Mouse (Mus musculus) hindbrain, embryonic 13.5 days (tissue): ENCODE results near the gene Tomm70a. TPM values are rescaled to one million over a fixed set of nuclear protein-coding genes. Genes with fewer than 3 reads are reported as not detected.

Experiments
- ATAC-seq: fragments of 200-750 bp; cut with Nextera tagmentation; 2 replicates; pipeline ENCODE4 v1.8.0; 2017; ENCODE audit warnings: moderate TSS enrichment; ENCODE audit not compliant: low FRiP score
- H3K27ac ChIP-seq: fragments of 300-500 bp; sonication (generic); 2 replicates; pipeline ENCODE4 v1.5.1; 2015; ENCODE audit warnings: inconsistent platforms, mild to moderate bottlenecking, moderate library complexity
- H3K27me3 ChIP-seq: fragments of 300-500 bp; sonication (generic); 2 replicates; pipeline ENCODE4 v1.6.1; 2015; ENCODE audit warnings: mild to moderate bottlenecking, inconsistent platforms
- H3K36me3 ChIP-seq: fragments of 300-500 bp; sonication (generic); 2 replicates; pipeline ENCODE4 v1.6.1; 2015; ENCODE audit warnings: mild to moderate bottlenecking, inconsistent platforms
- H3K4me1 ChIP-seq: fragments of 300-500 bp; sonication (generic); replicated peaks from 2 replicates; pipeline ENCODE4 v1.6.1; 2015; ENCODE audit warnings: inconsistent platforms
- H3K4me2 ChIP-seq: fragments of 300-500 bp; sonication (generic); 2 replicates; pipeline ENCODE4 v1.6.1; 2015; ENCODE audit warnings: inconsistent platforms, mild to moderate bottlenecking, moderate library complexity
- H3K4me3 ChIP-seq: fragments of 300-500 bp; sonication (generic); 2 replicates; pipeline ENCODE4 v1.5.1; 2015; ENCODE audit warnings: mild to moderate bottlenecking, inconsistent platforms
- H3K9ac ChIP-seq: fragments of 300-500 bp; sonication (generic); 2 replicates; pipeline ENCODE4 v1.6.1; 2015; ENCODE audit warnings: mild to moderate bottlenecking, inconsistent platforms
- H3K9me3 ChIP-seq: fragments of 300-500 bp; sonication (generic); 2 replicates; pipeline ENCODE4 v1.6.1; 2016; ENCODE audit warnings: inconsistent platforms
- WGBS: fragments of 180-500 bp; shearing (Covaris S2); methylation state at CpG from one replicate; pipeline ENCODE4 v1.1.7; 2015; 5-methylcytosine and 5-hydroxymethylcytosine counted together
- polyA plus RNA-seq: library from polyadenylated mRNA; unstranded; fragments of >200 nt; fragmentation: Nextera tagmentation; extraction: Ambion mirVana; gene quantifications from 2 replicates; pipeline ENCODE4 v1.2.1, GENCODE M21; 2015

Tomm70a gene
- polyA plus RNA-seq, 1 experiment from 2014 or later, result 54.7 TPM

GRCm38 (mm10) chr16:57176276-57176675, 54.8 kb downstream of the Tomm70a start:
- Histone ChIP-seq H3K9me3 (no peaks in the 10 kb centered on the region), H3K4me3 (no peak overlapping the region), H3K27me3 (no peaks in the 10 kb centered on the region), H3K9ac (no peak overlapping the region), H3K27ac (no peak overlapping the region), H3K4me2 (no peak overlapping the region), H3K4me1 (no peaks in the 10 kb centered on the region), H3K36me3 (peaks cover 43% of the 10 kb centered on the region)
- ATAC-seq, result no peak
- 89% methylated on average over 7 of the region's 7 CpGs for WGBS

GRCm38 (mm10) chr16:57177254-57177653, 55.8 kb downstream of the Tomm70a start:
- Histone ChIP-seq H3K4me3 (no peak overlapping the region), H3K9ac (no peak overlapping the region), H3K36me3 (peaks cover 48% of the 10 kb centered on the region), H3K9me3 (no peaks in the 10 kb centered on the region), H3K4me1 (no peaks in the 10 kb centered on the region), H3K4me2 (no peak overlapping the region), H3K27me3 (no peaks in the 10 kb centered on the region), H3K27ac (no peak overlapping the region)
- no peak for ATAC-seq
- WGBS, result 64% methylated on average over 2 of the region's 2 CpGs

GRCm38 (mm10) chr16:57177664-57178063, 56.2 kb downstream of the Tomm70a start:
- no peaks in the 10 kb centered on the region for H3K4me1 ChIP-seq
- H3K27me3 ChIP-seq, result no peaks in the 10 kb centered on the region
- no peak overlapping the region for H3K4me3 ChIP-seq
- peaks cover 48% of the 10 kb centered on the region for H3K36me3 ChIP-seq
- no peak for ATAC-seq
- H3K27ac ChIP-seq, result no peak overlapping the region
- no peak overlapping the region for H3K9ac ChIP-seq
- 91% methylated on average over 10 of the region's 10 CpGs for WGBS
- no peak overlapping the region for H3K4me2 ChIP-seq
- no peaks in the 10 kb centered on the region for H3K9me3 ChIP-seq

- ATAC-seq, result no peak
- Histone ChIP-seq H3K4me2 (no peak overlapping the region), H3K4me3 (no peak overlapping the region), H3K9me3 (no peaks in the 10 kb centered on the region), H3K27ac (no peak overlapping the region), H3K9ac (no peak overlapping the region), H3K4me1 (no peaks in the 10 kb centered on the region), H3K36me3 (peaks cover 62% of the 10 kb centered on the region), H3K27me3 (no peaks in the 10 kb centered on the region)
- 80% methylated on average over 11 of the region's 11 CpGs for WGBS
Observed at GRCm38 (mm10) chr16:57181180-57181579, 59.7 kb downstream of the Tomm70a start.

GRCm38 (mm10) chr16:57182037-57182436, 60.5 kb downstream of the Tomm70a start:
- Histone ChIP-seq H3K27me3 (no peaks in the 10 kb centered on the region), H3K9me3 (no peaks in the 10 kb centered on the region), H3K9ac (no peak overlapping the region), H3K4me1 (no peaks in the 10 kb centered on the region), H3K4me2 (no peak overlapping the region), H3K27ac (no peak overlapping the region), H3K4me3 (no peak overlapping the region), H3K36me3 (peaks cover 60% of the 10 kb centered on the region)
- ATAC-seq, result no peak
- 94% methylated on average over 5 of the region's 5 CpGs for WGBS

- Histone ChIP-seq H3K9ac (no peak overlapping the region), H3K27ac (no peak overlapping the region), H3K36me3 (peaks cover 71% of the 10 kb centered on the region), H3K4me2 (no peak overlapping the region), H3K27me3 (no peaks in the 10 kb centered on the region), H3K4me3 (no peak overlapping the region), H3K9me3 (no peaks in the 10 kb centered on the region), H3K4me1 (no peaks in the 10 kb centered on the region)
- 97% methylated on average over 4 of the region's 4 CpGs for WGBS
- ATAC-seq, result no peak
Observed at GRCm38 (mm10) chr16:57186618-57187017, 65.1 kb downstream of the Tomm70a start.

- H3K27me3 ChIP-seq, result no peaks in the 10 kb centered on the region
- WGBS, result 92% methylated on average over 2 of the region's 2 CpGs
- no peaks in the 10 kb centered on the region for H3K4me1 ChIP-seq
- no peak overlapping the region for H3K4me2 ChIP-seq
- no peak overlapping the region for H3K27ac ChIP-seq
- no peaks in the 10 kb centered on the region for H3K9me3 ChIP-seq
- no peak for ATAC-seq
- no peak overlapping the region for H3K4me3 ChIP-seq
- no peak overlapping the region for H3K9ac ChIP-seq
- peaks cover 52% of the 10 kb centered on the region for H3K36me3 ChIP-seq
Observed at GRCm38 (mm10) chr16:57189493-57189892, 68.0 kb downstream of the Tomm70a start.

- Histone ChIP-seq H3K9ac (no peak overlapping the region), H3K4me3 (no peak overlapping the region), H3K9me3 (no peaks in the 10 kb centered on the region), H3K4me1 (no peaks in the 10 kb centered on the region), H3K27ac (no peak overlapping the region), H3K4me2 (no peak overlapping the region), H3K36me3 (peaks cover 50% of the 10 kb centered on the region), H3K27me3 (no peaks in the 10 kb centered on the region)
- WGBS, result 93% methylated on average over 8 of the region's 8 CpGs
- ATAC-seq, result no peak
Observed at GRCm38 (mm10) chr16:57190390-57190789, 68.9 kb downstream of the Tomm70a start.

GRCm38 (mm10) chr16:57191214-57191613, 69.7 kb downstream of the Tomm70a start:
- H3K4me2 ChIP-seq, result no peak overlapping the region
- no peaks in the 10 kb centered on the region for H3K9me3 ChIP-seq
- no peak overlapping the region for H3K27ac ChIP-seq
- H3K4me1 ChIP-seq, result no peaks in the 10 kb centered on the region
- H3K9ac ChIP-seq, result no peak overlapping the region
- WGBS, result 91% methylated on average over 14 of the region's 14 CpGs
- H3K36me3 ChIP-seq, result peaks cover 44% of the 10 kb centered on the region
- no peaks in the 10 kb centered on the region for H3K27me3 ChIP-seq
- H3K4me3 ChIP-seq, result no peak overlapping the region
- no peak for ATAC-seq

- Histone ChIP-seq H3K36me3 (peaks cover 43% of the 10 kb centered on the region), H3K27ac (no peak overlapping the region), H3K9me3 (no peaks in the 10 kb centered on the region), H3K4me2 (no peak overlapping the region), H3K27me3 (no peaks in the 10 kb centered on the region), H3K9ac (no peak overlapping the region), H3K4me1 (no peaks in the 10 kb centered on the region), H3K4me3 (no peak overlapping the region)
- 89% methylated on average over 5 of the region's 5 CpGs for WGBS
- no peak for ATAC-seq
Observed at GRCm38 (mm10) chr16:57196590-57196989, 75.1 kb downstream of the Tomm70a start.

- H3K27me3 ChIP-seq, result no peaks in the 10 kb centered on the region
- no peak overlapping the region for H3K9ac ChIP-seq
- peaks cover 37% of the 10 kb centered on the region for H3K36me3 ChIP-seq
- no peak overlapping the region for H3K27ac ChIP-seq
- ATAC-seq, result no peak
- no peak overlapping the region for H3K4me3 ChIP-seq
- 66% methylated on average over 3 of the region's 3 CpGs for WGBS
- no peaks in the 10 kb centered on the region for H3K4me1 ChIP-seq
- no peak overlapping the region for H3K4me2 ChIP-seq
- no peaks in the 10 kb centered on the region for H3K9me3 ChIP-seq
Observed at GRCm38 (mm10) chr16:57197281-57197680, 75.8 kb downstream of the Tomm70a start.
